Mouse (Mus musculus) heart, adult 2 months (tissue): ENCODE measurements at regions not wholly inside any gene's neighbourhood (a gene's known extent, or its start where the extent isn't known, plus 50 kb on each side); places are given as distances from the start of the nearest gene placed in this dataset.

Experiments used
- CTCF ChIP-seq: fragments of 200-600 bp; IDR thresholded peaks from 2 replicates; pipeline ENCODE4 v1.8.1; 2022; ENCODE audit warnings: antibody characterized with exemption, mild to moderate bottlenecking, moderate library complexity
- POLR2A ChIP-seq: fragments of 200-500 bp; IDR thresholded peaks from 2 replicates; pipeline ENCODE4 v1.6.1; 2011; ENCODE audit warnings: mild to moderate bottlenecking, low read depth, low read length, control low read depth; ENCODE audit not compliant: insufficient read depth

DNA sequence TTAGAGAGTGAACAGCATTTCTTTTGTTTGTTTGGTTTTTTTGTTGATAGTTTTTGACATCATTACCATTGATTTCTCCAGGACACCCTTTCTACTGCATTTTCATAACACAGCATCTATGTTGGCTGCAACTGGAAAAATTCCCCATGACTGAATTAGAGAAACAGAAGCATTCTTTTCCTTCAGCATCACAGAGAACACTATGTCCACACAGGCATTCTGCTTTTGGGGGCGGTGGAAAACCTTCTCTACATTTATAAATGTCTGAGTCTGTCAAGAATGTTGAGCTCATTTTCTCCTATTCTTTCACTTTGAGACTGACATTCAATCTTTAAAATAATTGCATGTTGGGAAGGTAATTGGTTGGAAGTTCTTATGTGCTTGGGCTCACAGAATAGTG is 734.4 kb downstream of the Gm597 start:
- TF ChIP-seq CTCF (no peak), POLR2A (no peak)
